ENCODE assay signal across 8 mouse cellular contexts in the genomic region with DNA sequence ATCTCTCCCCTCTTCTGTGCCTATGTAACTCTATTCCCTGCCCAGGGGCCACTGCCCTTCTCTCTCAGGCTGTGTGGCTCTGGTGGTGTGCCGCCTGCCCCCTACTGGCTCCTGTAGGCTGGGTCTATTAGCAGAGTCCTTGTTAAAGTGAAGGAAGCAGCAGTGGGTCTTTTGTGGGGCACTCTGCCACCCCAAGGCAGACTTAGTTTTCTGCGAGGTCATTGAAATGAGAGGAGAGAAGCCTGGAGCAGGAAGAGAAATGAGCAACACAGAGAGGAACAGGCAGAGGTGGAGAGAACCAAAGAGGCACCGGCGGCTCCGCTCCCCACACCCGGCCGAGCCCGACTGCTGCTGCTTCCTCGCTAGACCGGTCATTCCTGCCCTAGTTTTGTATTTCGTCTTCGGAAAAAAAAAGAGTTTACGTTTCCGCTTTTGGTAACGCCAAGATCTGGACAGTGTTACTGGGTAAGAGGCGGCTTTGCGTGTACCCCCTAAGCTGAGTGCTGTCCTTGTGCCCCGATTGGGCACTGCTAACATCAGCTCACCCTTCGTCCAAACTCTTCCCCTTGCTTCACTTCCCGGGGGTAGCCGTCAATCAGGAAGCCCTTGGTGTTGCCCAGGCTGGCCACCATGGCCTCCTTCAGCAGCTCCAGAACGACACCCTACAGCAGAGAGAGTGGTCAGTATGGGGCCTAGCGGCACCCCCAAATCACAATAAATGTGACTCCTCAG.
A peak's percentile ranks its signal among the peaks of the same experiment; 100 is the strongest.
DNase-seq lines count a peak whose midpoint lies in the region; ATAC-seq and TF ChIP-seq lines count a peak whose summit lies in the region.

No protein-coding gene starts in this region.

- H3K4me3 ChIP-seq in C2C12 (ENCODE audit: insufficient read depth, poor library complexity, severe bottlenecking): no peak overlapping the region
- H3K4me3 ChIP-seq in embryonic facial prominence, embryonic 13.5 days: peak overlapping the region; percentile 46
- H3K4me3 ChIP-seq in heart, embryonic 12.5 days: peak overlapping the region; percentile 49
- H3K4me3 ChIP-seq in kidney, embryonic 15.5 days (replicated peaks): peak overlapping the region; percentile 50
- peak overlapping the region; percentile 60 for H3K4me3 ChIP-seq in liver, embryonic 13.5 days (replicated peaks)
- H3K4me3 ChIP-seq in stomach, embryonic 15.5 days (replicated peaks): peak overlapping the region; percentile 46

- H3ac ChIP-seq in C2C12 (ENCODE audit: control insufficient read depth, insufficient read length, low read depth): no peak overlapping the region

- DNase-seq in adrenal gland, postnatal 36 days: peak; percentile 66 to 81
- DNase-seq in liver, embryonic 13.5 days: peak; percentile 70
- peak; percentile 75 for DNase-seq in naive thymus-derived CD4-positive, alpha-beta T cell, adult 2 months (ENCODE audit: low read depth)

- H3K9ac ChIP-seq in embryonic facial prominence, embryonic 13.5 days: peak overlapping the region; percentile 68
- H3K9ac ChIP-seq in heart, embryonic 12.5 days: peak overlapping the region; percentile 72
- H3K9ac ChIP-seq in kidney, embryonic 15.5 days: peak overlapping the region; percentile 53
- H3K9ac ChIP-seq in liver, embryonic 13.5 days: peak overlapping the region; percentile 71
- peak overlapping the region; percentile 16; the same call in 1 of the 2 replicates for H3K9ac ChIP-seq in stomach, embryonic 15.5 days

- no peaks in the 10 kb centered on the region for H3K79me3 ChIP-seq in C2C12 (ENCODE audit: low read depth)

- no peaks in the 10 kb centered on the region for H3K36me3 ChIP-seq in C2C12 (ENCODE audit: control insufficient read depth, insufficient read depth)
- H3K36me3 ChIP-seq in embryonic facial prominence, embryonic 13.5 days: no peaks in the 10 kb centered on the region
- no peaks in the 10 kb centered on the region for H3K36me3 ChIP-seq in heart, embryonic 12.5 days
- H3K36me3 ChIP-seq in kidney, embryonic 15.5 days: no peaks in the 10 kb centered on the region
- H3K36me3 ChIP-seq in liver, embryonic 13.5 days: no peaks in the 10 kb centered on the region
- no peaks in the 10 kb centered on the region for H3K36me3 ChIP-seq in stomach, embryonic 15.5 days

- H3K27ac ChIP-seq in embryonic facial prominence, embryonic 13.5 days: peak overlapping the region; percentile 68; the same call in 1 of the 2 replicates
- H3K27ac ChIP-seq in heart, embryonic 12.5 days (ENCODE audit: poor library complexity, severe bottlenecking): peak overlapping the region; percentile 31; the same call in 1 of the 2 replicates
- peak overlapping the region; percentile 80 for H3K27ac ChIP-seq in kidney, embryonic 15.5 days
- peak overlapping the region; percentile 77 for H3K27ac ChIP-seq in liver, embryonic 13.5 days
- H3K27ac ChIP-seq in stomach, embryonic 15.5 days: peak overlapping the region; percentile 88

- peak; percentile 16 for TF ChIP-seq CTCF in C2C12 (IDR thresholded peaks at IDR 0.05; ENCODE audit: control insufficient read depth, insufficient read depth, insufficient read length)

- no peaks in the 10 kb centered on the region for H3K79me2 ChIP-seq in C2C12 (ENCODE audit: control insufficient read depth, insufficient read depth)

- H3K9me3 ChIP-seq in embryonic facial prominence, embryonic 13.5 days: no peaks in the 10 kb centered on the region
- no peaks in the 10 kb centered on the region for H3K9me3 ChIP-seq in heart, embryonic 12.5 days (replicated peaks)
- no peaks in the 10 kb centered on the region for H3K9me3 ChIP-seq in kidney, embryonic 15.5 days (replicated peaks)
- H3K9me3 ChIP-seq in liver, embryonic 13.5 days (replicated peaks): no peaks in the 10 kb centered on the region
- no peaks in the 10 kb centered on the region for H3K9me3 ChIP-seq in stomach, embryonic 15.5 days

- WGBS in embryonic facial prominence, embryonic 13.5 days: 2% methylated on average over 23 of the region's 23 CpGs
- WGBS in heart, embryonic 12.5 days: 5% methylated on average over 23 of the region's 23 CpGs
- 3% methylated on average over 23 of the region's 23 CpGs for WGBS in kidney, embryonic 15.5 days
- 3% methylated on average over 23 of the region's 23 CpGs for WGBS in liver, embryonic 13.5 days (ENCODE audit: insufficient replicate concordance)
- WGBS in stomach, embryonic 15.5 days: 3% methylated on average over 23 of the region's 23 CpGs

- peaks cover 20% of the 10 kb centered on the region for H3K4me1 ChIP-seq in embryonic facial prominence, embryonic 13.5 days
- H3K4me1 ChIP-seq in heart, embryonic 12.5 days (replicated peaks): peaks cover 14% of the 10 kb centered on the region
- peaks cover 28% of the 10 kb centered on the region for H3K4me1 ChIP-seq in kidney, embryonic 15.5 days
- peaks cover 25% of the 10 kb centered on the region for H3K4me1 ChIP-seq in liver, embryonic 13.5 days (replicated peaks)
- H3K4me1 ChIP-seq in stomach, embryonic 15.5 days: peaks cover 10% of the 10 kb centered on the region

- no peaks in the 10 kb centered on the region for H3K27me3 ChIP-seq in C2C12 (ENCODE audit: control insufficient read depth, insufficient read depth, insufficient read length)
- no peaks in the 10 kb centered on the region for H3K27me3 ChIP-seq in embryonic facial prominence, embryonic 13.5 days
- H3K27me3 ChIP-seq in heart, embryonic 12.5 days (replicated peaks): no peaks in the 10 kb centered on the region
- no peaks in the 10 kb centered on the region for H3K27me3 ChIP-seq in kidney, embryonic 15.5 days
- no peaks in the 10 kb centered on the region for H3K27me3 ChIP-seq in liver, embryonic 13.5 days
- H3K27me3 ChIP-seq in stomach, embryonic 15.5 days (replicated peaks): no peaks in the 10 kb centered on the region

- peak; percentile 60; the same call in 1 of the 2 replicates for ATAC-seq in embryonic facial prominence, embryonic 13.5 days (ENCODE audit: insufficient number of reproducible peaks, insufficient read depth, low FRiP score, low TSS enrichment, low read depth)
- peak; percentile 73 for ATAC-seq in heart, embryonic 12.5 days (ENCODE audit: insufficient number of reproducible peaks, low FRiP score)
- ATAC-seq in kidney, embryonic 15.5 days (replicated peaks; ENCODE audit: low FRiP score): peak; percentile 82
- ATAC-seq in liver, embryonic 13.5 days (ENCODE audit: low read depth): peak; percentile 75
- peak; percentile 72 for ATAC-seq in stomach, embryonic 15.5 days (ENCODE audit: insufficient read depth, low FRiP score, low read depth)

- peak overlapping the region; percentile 77 for H3K4me2 ChIP-seq in embryonic facial prominence, embryonic 13.5 days
- peak overlapping the region; percentile 88 for H3K4me2 ChIP-seq in heart, embryonic 12.5 days
- H3K4me2 ChIP-seq in kidney, embryonic 15.5 days: peak overlapping the region; percentile 85
- H3K4me2 ChIP-seq in liver, embryonic 13.5 days: peak overlapping the region; percentile 91
- peak overlapping the region; percentile 82 for H3K4me2 ChIP-seq in stomach, embryonic 15.5 days

TF ChIP-seq in C2C12, 6 proteins besides CTCF, POLR2A, EP300 and RAD21:
- no peak for TF ChIP-seq USF1 (IDR thresholded peaks at IDR 0.05; ENCODE audit: low read depth)
- no peak for TF ChIP-seq MAX (IDR thresholded peaks at IDR 0.05)
- no peak for TF ChIP-seq CEBPB (IDR thresholded peaks at IDR 0.05; ENCODE audit: low read depth)
- TF ChIP-seq FOSL1 (IDR thresholded peaks at IDR 0.05; ENCODE audit: insufficient read depth, low read length, poor library complexity, severe bottlenecking): no peak
- TF ChIP-seq MYOD1 (IDR thresholded peaks at IDR 0.05; ENCODE audit: control insufficient read depth, insufficient read length, low read depth): no peak
- TF ChIP-seq MYOG (IDR thresholded peaks at IDR 0.05; ENCODE audit: control insufficient read depth, extremely low read depth, insufficient read length): no peak

Comparison
In these comparisons a context has a peak if more than half of its experiments do, and no peak if none do; other contexts are left out.
1. H3K27ac ChIP-seq: peak in every context shown above with its lines; median percentile 88 in stomach, embryonic 15.5 days; 80 in kidney, embryonic 15.5 days; 77 in liver, embryonic 13.5 days; 68 in embryonic facial prominence, embryonic 13.5 days; 31 in heart, embryonic 12.5 days.
2. H3K9ac ChIP-seq: peak in every context shown above with its lines; median percentile 72 in heart, embryonic 12.5 days; 71 in liver, embryonic 13.5 days; 68 in embryonic facial prominence, embryonic 13.5 days; 53 in kidney, embryonic 15.5 days; 16 in stomach, embryonic 15.5 days.